ENCODE assay signal across 13 mouse cellular contexts in the genomic region with DNA sequence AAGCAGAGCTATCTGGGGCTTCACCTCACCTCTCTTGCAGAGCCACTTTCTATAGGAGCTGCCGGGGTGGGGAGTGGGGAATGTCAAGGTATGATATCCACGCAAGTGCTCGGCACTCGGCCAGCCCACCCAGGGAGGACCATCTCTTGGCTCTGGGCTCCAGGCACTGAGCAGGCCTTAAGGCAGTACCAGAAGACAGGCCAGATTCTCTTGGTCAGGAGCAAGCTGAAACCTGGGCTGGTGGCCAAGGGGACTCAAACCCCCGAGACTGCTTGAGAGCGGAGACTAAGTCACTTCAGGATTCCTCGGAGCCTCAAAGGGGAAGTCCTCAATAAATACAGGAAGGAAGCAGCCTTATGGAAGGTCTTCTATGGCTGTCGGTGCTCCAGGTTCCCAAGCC. TPM values are rescaled to one million over a fixed set of nuclear protein-coding genes. Genes with fewer than 3 reads are reported as not detected.
A peak's percentile ranks its signal among the peaks of the same experiment; 100 is the strongest.
DNase-seq lines count a peak whose midpoint lies in the region; ATAC-seq and TF ChIP-seq lines count a peak whose summit lies in the region.
"Had no signal": no experiment of that assay in that cellular context is flagged by ENCODE, and none has a peak within 500 bp of the region (broad histone marks: within the 10 kb centered on the region; RNA-seq: fewer than 3 reads in every experiment).

No protein-coding gene starts in this region.

- peaks cover 54% of the 10 kb centered on the region for H3K4me1 ChIP-seq in forebrain, embryonic 12.5 days
- H3K4me1 ChIP-seq in forebrain, embryonic 15.5 days = peaks cover 32% of the 10 kb centered on the region
- H3K4me1 ChIP-seq in kidney, postnatal 0 days (replicated peaks; ENCODE audit: insufficient read depth, low read length) = no peaks in the 10 kb centered on the region
- H3K4me1 ChIP-seq in midbrain, embryonic 10.5 days = peaks cover 87% of the 10 kb centered on the region
- H3K4me1 ChIP-seq in midbrain, embryonic 15.5 days = peaks cover 20% of the 10 kb centered on the region
- peaks cover 74% of the 10 kb centered on the region for H3K4me1 ChIP-seq in embryonic facial prominence, embryonic 10.5 days

- TF ChIP-seq CTCF in kidney, postnatal 0 days (IDR thresholded peaks at IDR 0.05; ENCODE audit: low read depth) = no peak

- ATAC-seq in forebrain, embryonic 12.5 days (ENCODE audit: low FRiP score) = no peak
- no peak for ATAC-seq in forebrain, embryonic 15.5 days (replicated peaks)
- ATAC-seq in kidney, postnatal 0 days (replicated peaks; ENCODE audit: low FRiP score, low read depth) = no peak
- no peak for ATAC-seq in midbrain, embryonic 15.5 days (replicated peaks)

- H3K27me3 ChIP-seq in forebrain, embryonic 12.5 days = peaks cover 57% of the 10 kb centered on the region
- H3K27me3 ChIP-seq in forebrain, embryonic 15.5 days = no peaks in the 10 kb centered on the region
- H3K27me3 ChIP-seq in kidney, postnatal 0 days (ENCODE audit: insufficient read depth, low read length) = no peaks in the 10 kb centered on the region; the same call in 1 of the 2 replicates
- peaks cover 100% of the 10 kb centered on the region for H3K27me3 ChIP-seq in midbrain, embryonic 10.5 days (ENCODE audit: low read depth, poor library complexity, severe bottlenecking)
- H3K27me3 ChIP-seq in midbrain, embryonic 15.5 days (replicated peaks) = peaks cover 20% of the 10 kb centered on the region
- H3K27me3 ChIP-seq in embryonic facial prominence, embryonic 10.5 days (replicated peaks; ENCODE audit: low read depth, poor library complexity, severe bottlenecking) = peaks cover 100% of the 10 kb centered on the region
- H3K27me3 ChIP-seq: CH12.LX had no signal

- H3K36me3 ChIP-seq in forebrain, embryonic 12.5 days (replicated peaks) = no peaks in the 10 kb centered on the region
- no peaks in the 10 kb centered on the region for H3K36me3 ChIP-seq in forebrain, embryonic 15.5 days
- H3K36me3 ChIP-seq in kidney, postnatal 0 days (ENCODE audit: insufficient read depth, low read length) = no peaks in the 10 kb centered on the region
- no peaks in the 10 kb centered on the region for H3K36me3 ChIP-seq in midbrain, embryonic 10.5 days
- no peaks in the 10 kb centered on the region for H3K36me3 ChIP-seq in midbrain, embryonic 15.5 days (replicated peaks)
- no peaks in the 10 kb centered on the region for H3K36me3 ChIP-seq in embryonic facial prominence, embryonic 10.5 days (replicated peaks)

- DNase-seq in kidney, postnatal 0 days (ENCODE audit: low spot score) = peak; percentile 15
- DNase-seq in kidney, postnatal 25 days = no peak
- DNase-seq in midbrain, embryonic 10.5 days (ENCODE audit: low spot score) = no peak
- DNase-seq in embryonic facial prominence, embryonic 10.5 days (ENCODE audit: low spot score) = no peak
- no peak for DNase-seq in ovary, postnatal 10 days (ENCODE audit: low spot score)
- DNase-seq: adrenal gland, postnatal 25 days; cerebellum, adult 9-10 months; heart, postnatal 36 days; kidney, adult 8-10 months had no signal

- H3K27ac ChIP-seq in forebrain, embryonic 12.5 days = peak overlapping the region; percentile 87; the same call in 1 of the 2 replicates
- H3K27ac ChIP-seq in forebrain, embryonic 15.5 days (replicated peaks) = no peak overlapping the region
- no peak overlapping the region for H3K27ac ChIP-seq in kidney, postnatal 0 days
- peak overlapping the region; percentile 88 for H3K27ac ChIP-seq in midbrain, embryonic 10.5 days (replicated peaks)
- no peak overlapping the region for H3K27ac ChIP-seq in midbrain, embryonic 15.5 days
- peak overlapping the region; percentile 84 for H3K27ac ChIP-seq in embryonic facial prominence, embryonic 10.5 days (replicated peaks)

- WGBS in forebrain, embryonic 12.5 days = 55% methylated on average over 8 of the region's 8 CpGs
- 39% methylated on average over 8 of the region's 8 CpGs for WGBS in forebrain, embryonic 15.5 days
- WGBS in kidney, postnatal 0 days = 72% methylated on average over 8 of the region's 8 CpGs
- 43% methylated on average over 8 of the region's 8 CpGs for WGBS in midbrain, embryonic 10.5 days
- 47% methylated on average over 8 of the region's 8 CpGs for whole genome bisulfite sequencing in midbrain, embryonic 15.5 days
- WGBS in embryonic facial prominence, embryonic 10.5 days = 48% methylated on average over 8 of the region's 8 CpGs

- no peak overlapping the region for H3K4me3 ChIP-seq in forebrain, embryonic 12.5 days (replicated peaks)
- H3K4me3 ChIP-seq in forebrain, embryonic 15.5 days = no peak overlapping the region
- H3K4me3 ChIP-seq in kidney, postnatal 0 days (replicated peaks; ENCODE audit: low read depth, low read length) = no peak overlapping the region
- peak overlapping the region; percentile 20; the same call in 1 of the 2 replicates for H3K4me3 ChIP-seq in midbrain, embryonic 10.5 days
- no peak overlapping the region for H3K4me3 ChIP-seq in midbrain, embryonic 15.5 days
- H3K4me3 ChIP-seq in embryonic facial prominence, embryonic 10.5 days = no peak overlapping the region

- no peaks in the 10 kb centered on the region for H3K9me3 ChIP-seq in forebrain, embryonic 12.5 days
- no peaks in the 10 kb centered on the region for H3K9me3 ChIP-seq in forebrain, embryonic 15.5 days
- H3K9me3 ChIP-seq in kidney, postnatal 0 days (replicated peaks; ENCODE audit: low read length) = no peaks in the 10 kb centered on the region
- H3K9me3 ChIP-seq in midbrain, embryonic 10.5 days (replicated peaks) = no peaks in the 10 kb centered on the region
- no peaks in the 10 kb centered on the region for H3K9me3 ChIP-seq in midbrain, embryonic 15.5 days
- H3K9me3 ChIP-seq in embryonic facial prominence, embryonic 10.5 days = no peaks in the 10 kb centered on the region

- H3K4me2 ChIP-seq in forebrain, embryonic 12.5 days = no peak overlapping the region
- no peak overlapping the region for H3K4me2 ChIP-seq in forebrain, embryonic 15.5 days (replicated peaks)
- no peak overlapping the region for H3K4me2 ChIP-seq in kidney, postnatal 0 days (ENCODE audit: low read length)
- no peak overlapping the region for H3K4me2 ChIP-seq in midbrain, embryonic 15.5 days

- no peak overlapping the region for H3K9ac ChIP-seq in forebrain, embryonic 12.5 days
- H3K9ac ChIP-seq in forebrain, embryonic 15.5 days (replicated peaks) = no peak overlapping the region
- no peak overlapping the region for H3K9ac ChIP-seq in kidney, postnatal 0 days (ENCODE audit: low read depth, low read length)
- no peak overlapping the region for H3K9ac ChIP-seq in midbrain, embryonic 15.5 days

RNA-seq across cellular contexts. Expression of gene Pja1, which starts 13.1 kb away (rescaled TPM):
- 272 and 301 TPM in 2 replicates for polyA plus RNA-seq in forebrain, embryonic 12.5 days (2016; fragmentation: Nextera tagmentation; extraction: Ambion mirVana)
- 360 and 385 TPM in 2 replicates for polyA plus RNA-seq in forebrain, embryonic 15.5 days (2015; fragmentation: Nextera tagmentation; extraction: Ambion mirVana)
- 158 and 162 TPM in 2 replicates for polyA plus RNA-seq in kidney, postnatal 0 days (2015; fragmentation: Nextera tagmentation; extraction: Ambion mirVana)
- polyA plus RNA-seq in midbrain, embryonic 10.5 days (2016; fragmentation: Nextera tagmentation; extraction: Ambion mirVana) = 210 and 212 TPM in 2 replicates
- 374 and 387 TPM in 2 replicates for polyA plus RNA-seq in midbrain, embryonic 15.5 days (2015; fragmentation: Nextera tagmentation; extraction: Ambion mirVana)
- 181 and 185 TPM in 2 replicates for polyA plus RNA-seq in embryonic facial prominence, embryonic 10.5 days (2016; fragmentation: Nextera tagmentation; extraction: Ambion mirVana)

Comparison
In these comparisons a context has a peak if more than half of its experiments do, and no peak if none do; other contexts are left out.
1. H3K27ac ChIP-seq: peak in forebrain, embryonic 12.5 days (single experiment), midbrain, embryonic 10.5 days (single experiment) and embryonic facial prominence, embryonic 10.5 days (single experiment); none in forebrain, embryonic 15.5 days (single experiment), kidney, postnatal 0 days (single experiment) and midbrain, embryonic 15.5 days (single experiment).